Mouse (Mus musculus): ENCODE measurements around the gene Olig3.

- no peak for TF ChIP-seq CTCF (IDR thresholded peaks at IDR 0.05; ENCODE audit: low read depth, low read length)
- TF ChIP-seq POLR2A (IDR thresholded peaks at IDR 0.05; ENCODE audit: extremely low read depth, insufficient read depth, low read length) = no peak
Measured at GRCm38 (mm10) chr10:19375838-19376237, 19.5 kb downstream of the Olig3 start.
